Mouse (Mus musculus) kidney, adult 2 months (tissue): ENCODE data around the gene Frmpd4.

Source experiments
- CTCF ChIP-seq: fragments of 200-500 bp; conservative IDR thresholded peaks from 2 replicates; pipeline ENCODE4 v1.5.1; 2011; ENCODE audit warnings: low read depth, mild to moderate bottlenecking, control low read depth, low read length, moderate library complexity, mixed read lengths; ENCODE audit not compliant: insufficient read depth, insufficient read length
- POLR2A ChIP-seq: fragments of 200-500 bp; IDR thresholded peaks from one replicate; pipeline ENCODE4 v1.6.1; 2011; ENCODE audit warnings: low read depth, low read length, control low read depth

- no peak for TF ChIP-seq CTCF
- no peak for TF ChIP-seq POLR2A
Observed at GRCm38 (mm10) chrX:168292506-168292905, 284.5 kb downstream of the Frmpd4 start.
